Mouse (Mus musculus) inflammation-experienced regulatory T-cells, adult 6 months (primary cell): ENCODE results near the gene Ms4a14. TPM values are rescaled to one million over a fixed set of nuclear protein-coding genes. Genes with fewer than 3 reads are reported as not detected.
"Not testable (repeated sequence)": the region's sequence is repeated elsewhere in the genome, so short reads cannot be mapped to it uniquely, and the experiment has no call there.

Experiments
- ATAC-seq: one replicate; pipeline ENCODE4 v1.8.0; 2017
- polyA plus RNA-seq, 3 experiments: library from polyadenylated mRNA; unstranded; fragments of 100-300 nt; shearing (Covaris generic); gene quantifications; one replicate each; pipeline ENCODE4 v1.2.1; 2017

Gene Ms4a14
- polyA plus RNA-seq = not detected

- no peak for ATAC-seq
Measured at GRCm38 (mm10) chr19:11314354-11314753, at the start of gene Ms4a14. TSS of gene Ms4a14 (minus strand) at chr19:11314454.

GRCm38 (mm10) chr19:11362002-11362401 is 47.7 kb upstream of the Ms4a14 start:
- peak; percentile 78 for ATAC-seq

GRCm38 (mm10) chr19:11360106-11360505 is 45.9 kb upstream of the Ms4a14 start:
- no peak for ATAC-seq

- ATAC-seq = peak; percentile 81
Measured at GRCm38 (mm10) chr19:11355730-11356129, 41.5 kb upstream of the Ms4a14 start.

- peak; percentile 22 for ATAC-seq
Measured at GRCm38 (mm10) chr19:11351878-11352277, 37.6 kb upstream of the Ms4a14 start.

- no peak for ATAC-seq
Measured at GRCm38 (mm10) chr19:11349698-11350481, 35.6 kb upstream of the Ms4a14 start.

- no peak for ATAC-seq
Measured at GRCm38 (mm10) chr19:11343992-11344391, 29.7 kb upstream of the Ms4a14 start.

- ATAC-seq = no peak
Measured at GRCm38 (mm10) chr19:11343147-11343546, 28.9 kb upstream of the Ms4a14 start.

- no peak for ATAC-seq
Measured at GRCm38 (mm10) chr19:11335932-11336331, 21.7 kb upstream of the Ms4a14 start, which contains the start of gene Ms4a7. TSS of gene Ms4a7 (minus strand) at chr19:11336146.

- ATAC-seq = no peak
Measured at GRCm38 (mm10) chr19:11321123-11321522, 6.9 kb upstream of the Ms4a14 start.

- no peak for ATAC-seq
Measured at GRCm38 (mm10) chr19:11316786-11317185, 2.5 kb upstream of the Ms4a14 start.

- no peak for ATAC-seq
Measured at GRCm38 (mm10) chr19:11308888-11309287, 5.4 kb downstream of the Ms4a14 start.

GRCm38 (mm10) chr19:11299529-11299928 is 14.7 kb downstream of the Ms4a14 start:
- ATAC-seq = not testable (repeated sequence)

GRCm38 (mm10) chr19:11298939-11299338 is 15.3 kb downstream of the Ms4a14 start:
- no peak for ATAC-seq

- not testable (repeated sequence) for ATAC-seq
Measured at GRCm38 (mm10) chr19:11293616-11294015, 20.6 kb downstream of the Ms4a14 start.

GRCm38 (mm10) chr19:11292990-11293389 is 21.3 kb downstream of the Ms4a14 start:
- peak; percentile 61 for ATAC-seq

- ATAC-seq = no peak
Measured at GRCm38 (mm10) chr19:11283773-11284172, 30.5 kb downstream of the Ms4a14 start, which contains the start of gene Ms4a5. TSS of gene Ms4a5 (minus strand) at chr19:11283873.

GRCm38 (mm10) chr19:11280223-11280622 is 34.0 kb downstream of the Ms4a14 start:
- no peak for ATAC-seq

GRCm38 (mm10) chr19:11276431-11276830 is 37.8 kb downstream of the Ms4a14 start:
- no peak for ATAC-seq

GRCm38 (mm10) chr19:11266956-11267355 is 47.3 kb downstream of the Ms4a14 start:
- no peak for ATAC-seq

- no peak for ATAC-seq
Measured at GRCm38 (mm10) chr19:11266052-11266845, 48.0 kb downstream of the Ms4a14 start, which contains the start of gene Ms4a1. TSS of gene Ms4a1 (minus strand) at chr19:11266241.

- ATAC-seq = no peak
Measured at GRCm38 (mm10) chr19:11264602-11265185, 49.6 kb downstream of the Ms4a14 start.

GRCm38 (mm10) chr19:11263549-11263948 is 50.7 kb downstream of the Ms4a14 start:
- no peak for ATAC-seq
